Mouse (Mus musculus): ENCODE data around the gene Sema5b. TPM values are rescaled to one million over a fixed set of nuclear protein-coding genes. Genes with fewer than 3 reads are reported as not detected.

Gene Sema5b
- total and polyA plus RNA-seq, 2 experiments: 0.37 to 0.62 TPM

- no peak overlapping the region for H3K27ac ChIP-seq (replicated peaks; ENCODE audit: insufficient read depth, low read depth, low read length)
- no peak overlapping the region for H3K9ac ChIP-seq (ENCODE audit: low read depth, low read length)
- no peaks in the 10 kb centered on the region for H3K4me1 ChIP-seq (ENCODE audit: control insufficient read depth, insufficient read depth, low read length)
- no peak overlapping the region for H3K4me3 ChIP-seq (ENCODE audit: insufficient read depth, low read depth, low read length)
- H3K27me3 ChIP-seq (ENCODE audit: control insufficient read depth, insufficient read depth, low read length): 0 out of 2 replicates have a peak, but pooled peaks cover 2% of the 10 kb centered on the region
- no peaks in the 10 kb centered on the region for H3K79me2 ChIP-seq (ENCODE audit: control insufficient read depth, insufficient read depth, low read length)
- WGBS: 77% methylated on average over 20 of the region's 20 CpGs
- DNase-seq (ENCODE audit: extremely low read depth, low read depth, low spot score): no peak
- no peaks in the 10 kb centered on the region for H3K36me3 ChIP-seq (ENCODE audit: control insufficient read depth, insufficient read depth, low read length)
- TF ChIP-seq POLR2A (IDR thresholded peaks at IDR 0.05; ENCODE audit: extremely low read depth, insufficient read depth, low read length) (no peak), CTCF (IDR thresholded peaks at IDR 0.05; ENCODE audit: low read depth, low read length) (no peak)
Observed at GRCm38 (mm10) chr16:35603729-35604522, 63.0 kb downstream of the Sema5b start.

DNA sequence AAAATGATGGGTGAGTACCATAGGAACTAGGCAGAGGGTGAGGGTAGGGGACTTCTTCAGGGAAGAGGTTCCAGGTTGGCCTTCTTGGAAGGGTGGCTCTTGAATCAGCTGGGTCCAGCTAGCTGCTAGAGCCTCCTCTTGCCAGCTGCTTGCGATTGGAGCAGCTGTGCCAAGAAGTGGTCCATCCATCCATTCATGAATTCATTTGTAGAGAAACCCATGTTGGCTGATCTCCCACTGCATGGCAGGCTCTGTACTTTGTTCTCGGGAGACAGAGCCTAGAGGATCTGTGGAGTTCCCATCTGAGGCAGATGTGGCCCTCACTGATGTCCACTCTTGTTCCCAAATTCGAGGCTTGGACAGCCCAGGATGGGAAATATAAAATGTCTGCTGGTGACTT, 66.3 kb downstream of the Sema5b start:
- Histone ChIP-seq H3K27ac (replicated peaks; ENCODE audit: insufficient read depth, low read depth, low read length) (no peak overlapping the region), H3K9ac (ENCODE audit: low read depth, low read length) (no peak overlapping the region), H3K36me3 (ENCODE audit: control insufficient read depth, insufficient read depth, low read length) (no peaks in the 10 kb centered on the region), H3K27me3 (ENCODE audit: control insufficient read depth, insufficient read depth, low read length) (0 out of 2 replicates have a peak, but pooled peaks cover 2% of the 10 kb centered on the region), H3K79me2 (ENCODE audit: control insufficient read depth, insufficient read depth, low read length) (no peaks in the 10 kb centered on the region), H3K4me3 (ENCODE audit: insufficient read depth, low read depth, low read length) (no peak overlapping the region), H3K4me1 (ENCODE audit: control insufficient read depth, insufficient read depth, low read length) (no peaks in the 10 kb centered on the region)
- no peak for TF ChIP-seq POLR2A (IDR thresholded peaks at IDR 0.05; ENCODE audit: extremely low read depth, insufficient read depth, low read length)
- 79% methylated on average over 3 of the region's 3 CpGs for WGBS
- no peak for DNase-seq (ENCODE audit: extremely low read depth, low read depth, low spot score)

DNA sequence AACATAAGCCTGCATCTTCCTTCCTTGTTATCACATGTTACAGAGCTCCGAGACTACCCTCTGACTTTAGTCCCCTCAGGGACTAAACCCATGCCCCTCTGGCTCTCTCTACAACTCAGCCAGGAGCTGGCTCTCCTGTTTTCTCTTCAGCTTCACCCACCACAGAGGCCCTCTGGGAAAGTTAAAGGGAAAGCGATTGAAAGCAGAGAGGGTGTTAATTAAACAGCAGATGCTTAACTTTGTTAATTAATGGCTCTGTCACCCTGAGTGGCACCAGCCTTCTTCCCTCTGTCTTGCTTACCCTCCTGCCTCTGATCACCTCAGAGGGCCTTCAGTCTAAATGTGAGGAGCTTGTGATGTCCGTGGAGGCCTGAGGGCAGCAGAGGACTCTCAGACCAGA, 67.3 kb downstream of the Sema5b start:
- WGBS: 67% methylated on average over 3 of the region's 3 CpGs
- no peak overlapping the region for H3K27ac ChIP-seq (replicated peaks; ENCODE audit: insufficient read depth, low read depth, low read length)
- TF ChIP-seq CTCF (IDR thresholded peaks at IDR 0.05; ENCODE audit: low read depth, low read length) (no peak), POLR2A (IDR thresholded peaks at IDR 0.05; ENCODE audit: extremely low read depth, insufficient read depth, low read length) (no peak)

DNA sequence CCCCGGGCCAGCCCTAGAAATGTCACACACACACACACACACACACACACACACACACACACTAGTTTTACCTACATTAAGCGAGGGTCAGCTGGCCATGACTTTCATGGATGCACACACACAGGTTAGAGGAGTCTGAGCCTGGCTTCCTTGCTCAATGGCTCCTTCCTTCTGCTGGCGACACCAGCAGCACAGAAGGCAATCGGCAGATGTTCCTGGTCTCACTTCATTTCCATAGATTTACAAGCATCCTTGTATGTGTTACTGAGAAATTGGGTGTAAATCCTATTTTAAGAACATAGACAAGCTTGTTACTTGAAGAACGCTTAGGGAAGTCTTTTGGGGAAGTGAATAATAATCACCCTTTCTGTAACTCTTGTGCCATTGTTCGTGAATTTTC, 68.6 kb downstream of the Sema5b start:
- DNase-seq (ENCODE audit: extremely low read depth, low read depth, low spot score): no peak
- TF ChIP-seq CTCF (IDR thresholded peaks at IDR 0.05; ENCODE audit: low read depth, low read length): no peak
- no peak for TF ChIP-seq POLR2A (IDR thresholded peaks at IDR 0.05; ENCODE audit: extremely low read depth, insufficient read depth, low read length)
- Histone ChIP-seq H3K4me1 (ENCODE audit: control insufficient read depth, insufficient read depth, low read length) (no peaks in the 10 kb centered on the region), H3K27me3 (ENCODE audit: control insufficient read depth, insufficient read depth, low read length) (0 out of 2 replicates have a peak, but pooled peaks cover under 1% of the 10 kb centered on the region), H3K79me2 (ENCODE audit: control insufficient read depth, insufficient read depth, low read length) (no peaks in the 10 kb centered on the region), H3K27ac (replicated peaks; ENCODE audit: insufficient read depth, low read depth, low read length) (no peak overlapping the region), H3K9ac (ENCODE audit: low read depth, low read length) (no peak overlapping the region), H3K4me3 (ENCODE audit: insufficient read depth, low read depth, low read length) (no peak overlapping the region), H3K36me3 (ENCODE audit: control insufficient read depth, insufficient read depth, low read length) (no peaks in the 10 kb centered on the region)
- 82% methylated on average over 6 of the region's 6 CpGs for WGBS

More for the DNA sequence above, 67.3 kb downstream of the Sema5b start:
- H3K4me3 ChIP-seq (ENCODE audit: insufficient read depth, low read depth, low read length): no peak overlapping the region
- H3K36me3 ChIP-seq (ENCODE audit: control insufficient read depth, insufficient read depth, low read length): no peaks in the 10 kb centered on the region
- no peaks in the 10 kb centered on the region for H3K4me1 ChIP-seq (ENCODE audit: control insufficient read depth, insufficient read depth, low read length)
- H3K9ac ChIP-seq (ENCODE audit: low read depth, low read length): no peak overlapping the region
- no peak for DNase-seq (ENCODE audit: extremely low read depth, low read depth, low spot score)
- 0 out of 2 replicates have a peak, but pooled peaks cover 2% of the 10 kb centered on the region for H3K27me3 ChIP-seq (ENCODE audit: control insufficient read depth, insufficient read depth, low read length)
- H3K79me2 ChIP-seq (ENCODE audit: control insufficient read depth, insufficient read depth, low read length): no peaks in the 10 kb centered on the region

DNA sequence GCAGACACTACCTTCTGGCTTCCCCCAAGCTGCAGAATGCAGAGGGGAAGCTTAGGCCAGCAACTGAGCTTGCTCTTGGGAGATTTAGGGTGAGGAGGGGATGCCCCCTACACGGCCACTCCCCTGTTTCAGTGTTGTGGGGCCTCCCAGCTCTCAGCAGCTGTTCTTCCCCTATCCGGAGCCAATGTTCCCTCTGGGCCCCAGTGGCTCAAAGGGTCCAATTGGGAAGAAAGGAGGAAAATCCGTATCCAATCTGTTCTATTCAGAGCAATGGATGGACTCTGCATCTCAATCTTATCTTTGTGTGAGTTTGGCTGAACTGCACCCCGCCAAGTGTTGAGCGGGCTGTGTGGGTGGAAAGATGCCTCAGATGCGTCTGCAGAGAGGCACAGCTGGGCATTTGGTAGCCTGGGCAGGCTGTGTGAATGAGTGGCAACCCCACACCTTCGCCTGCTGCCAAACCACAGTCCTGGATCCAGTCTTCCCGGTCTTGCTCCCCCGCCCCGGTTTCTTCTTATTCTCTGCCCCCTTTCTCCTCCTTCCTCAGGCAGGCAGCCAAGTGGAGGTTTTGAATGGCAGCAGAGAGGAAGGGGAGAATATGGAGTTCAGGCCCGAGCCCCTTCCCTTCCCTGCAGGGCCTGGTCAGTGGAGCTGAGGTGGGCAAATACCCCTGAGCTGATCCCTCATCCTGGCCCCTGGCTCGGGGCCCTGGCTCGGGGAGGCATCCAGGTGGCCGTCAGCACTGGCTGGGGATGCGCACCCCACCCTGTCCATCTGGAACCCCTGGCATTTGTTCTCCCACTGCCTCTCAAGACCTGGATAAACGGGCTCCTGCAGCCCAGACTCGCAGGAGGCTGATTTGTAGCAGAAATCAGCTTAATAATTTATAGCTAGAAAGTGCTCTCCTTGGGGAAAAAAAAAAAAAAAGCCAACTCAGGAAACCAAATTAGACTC, 73.2 kb downstream of the Sema5b start:
- Histone ChIP-seq H3K27ac (replicated peaks; ENCODE audit: insufficient read depth, low read depth, low read length) (no peak overlapping the region), H3K27me3 (ENCODE audit: control insufficient read depth, insufficient read depth, low read length) (no peaks in the 10 kb centered on the region), H3K4me3 (ENCODE audit: insufficient read depth, low read depth, low read length) (no peak overlapping the region), H3K9ac (ENCODE audit: low read depth, low read length) (no peak overlapping the region), H3K4me1 (ENCODE audit: control insufficient read depth, insufficient read depth, low read length) (peaks cover 10% of the 10 kb centered on the region; the same call in 1 of the 2 replicates), H3K79me2 (ENCODE audit: control insufficient read depth, insufficient read depth, low read length) (no peaks in the 10 kb centered on the region), H3K36me3 (ENCODE audit: control insufficient read depth, insufficient read depth, low read length) (no peaks in the 10 kb centered on the region)
- TF ChIP-seq CTCF (IDR thresholded peaks at IDR 0.05; ENCODE audit: low read depth, low read length) (no peak), POLR2A (IDR thresholded peaks at IDR 0.05; ENCODE audit: extremely low read depth, insufficient read depth, low read length) (no peak)
- WGBS: 75% methylated on average over 17 of the region's 17 CpGs
- no peak for DNase-seq (ENCODE audit: extremely low read depth, low read depth, low spot score)
